Mouse (Mus musculus) olfactory bulb, adult 2 months (tissue): ENCODE data around the gene Dnajc10.

Experiments used
- CTCF ChIP-seq: fragments of 200-500 bp; IDR thresholded peaks from 2 replicates; pipeline ENCODE4 v1.5.1; 2012; ENCODE audit warnings: low read depth, mild to moderate bottlenecking, low read length, moderate library complexity; ENCODE audit not compliant: insufficient read depth
- POLR2A ChIP-seq: fragments of 200-500 bp; IDR thresholded peaks from 2 replicates; pipeline ENCODE4 v1.6.1; 2012; ENCODE audit warnings: mild to moderate bottlenecking, low read depth, low read length, moderate library complexity; ENCODE audit not compliant: insufficient read depth

GRCm38 (mm10) chr2:80374892-80375291, 59.6 kb downstream of the Dnajc10 start:
- TF ChIP-seq POLR2A: no peak
- TF ChIP-seq CTCF: no peak
